Mouse (Mus musculus) layer of hippocampus, postnatal 10 days (tissue): ENCODE measurements around the gene Cnp. TPM values are rescaled to one million over a fixed set of nuclear protein-coding genes. Genes with fewer than 3 reads are reported as not detected.
"Not testable (repeated sequence)": the region's sequence is repeated elsewhere in the genome, so short reads cannot be mapped to it uniquely, and the experiment has no call there.

Source experiments
- DNase-seq, 2 experiments: peaks; one replicate each; pipeline ENCODE4 v3.0.0; 2021; ENCODE audit warnings: low spot score in 2 of 2
- long read RNA-seq: library from polyadenylated mRNA; stranded (forward); transcript quantifications from one replicate; pipeline ENCODE4 v2.0.0, GENCODE M21; 2023
- total RNA-seq, 2 experiments: library from RNA; stranded (reverse); gene quantifications; 2 replicates each; pipeline ENCODE4 v1.2.3; 2021

The Cnp gene
- 10 to 100 TPM; 88.0 to 92.7 TPM for total RNA-seq
- long read RNA-seq, transcript Cnp-204 (3 exons, 2,904 nt) = minor isoform, 47 of 220 reads
- long read RNA-seq, transcript Cnp-201 (4 exons, 2,357 nt) = major isoform, 145 of 220 reads
- long read RNA-seq, partial matches to known transcripts = 24 of 220 reads
- long read RNA-seq, other reads (novel, unspliced or antisense) = 4 of 220 reads

GRCm38 (mm10) chr11:100574708-100575483 is at the start of gene Cnp:
Gene Cnp (plus strand): TSS chr11:100574904.
- peak; percentile 60 to 77 for DNase-seq

- DNase-seq = no peak
These were observed 49.6 kb upstream of the Cnp start for GRCm38 (mm10) chr11:100524987-100525630.

GRCm38 (mm10) chr11:100526052-100526816 is 48.5 kb upstream of the Cnp start:
- DNase-seq = no peak

DNA sequence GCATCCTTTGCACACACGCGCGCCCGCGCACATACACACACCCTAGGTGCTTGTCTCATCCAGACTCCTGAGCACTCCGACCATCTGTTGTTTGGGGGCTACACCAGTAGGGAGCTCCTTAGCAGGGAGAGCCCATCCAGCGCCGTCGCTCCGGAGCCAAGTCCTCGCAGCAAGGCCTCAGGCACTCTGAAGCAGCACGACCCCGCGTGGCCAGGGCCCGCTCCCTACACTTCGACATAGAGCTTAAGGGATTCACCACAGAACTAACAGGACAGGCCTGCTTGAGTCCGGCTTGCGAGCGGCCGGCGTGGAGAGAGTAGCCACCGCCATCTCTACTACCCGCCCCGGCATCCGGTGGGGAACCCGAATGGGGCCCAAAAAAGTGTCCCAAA is 47.6 kb upstream of the Cnp start:
- DNase-seq = peak; percentile 60 to 64

DNA sequence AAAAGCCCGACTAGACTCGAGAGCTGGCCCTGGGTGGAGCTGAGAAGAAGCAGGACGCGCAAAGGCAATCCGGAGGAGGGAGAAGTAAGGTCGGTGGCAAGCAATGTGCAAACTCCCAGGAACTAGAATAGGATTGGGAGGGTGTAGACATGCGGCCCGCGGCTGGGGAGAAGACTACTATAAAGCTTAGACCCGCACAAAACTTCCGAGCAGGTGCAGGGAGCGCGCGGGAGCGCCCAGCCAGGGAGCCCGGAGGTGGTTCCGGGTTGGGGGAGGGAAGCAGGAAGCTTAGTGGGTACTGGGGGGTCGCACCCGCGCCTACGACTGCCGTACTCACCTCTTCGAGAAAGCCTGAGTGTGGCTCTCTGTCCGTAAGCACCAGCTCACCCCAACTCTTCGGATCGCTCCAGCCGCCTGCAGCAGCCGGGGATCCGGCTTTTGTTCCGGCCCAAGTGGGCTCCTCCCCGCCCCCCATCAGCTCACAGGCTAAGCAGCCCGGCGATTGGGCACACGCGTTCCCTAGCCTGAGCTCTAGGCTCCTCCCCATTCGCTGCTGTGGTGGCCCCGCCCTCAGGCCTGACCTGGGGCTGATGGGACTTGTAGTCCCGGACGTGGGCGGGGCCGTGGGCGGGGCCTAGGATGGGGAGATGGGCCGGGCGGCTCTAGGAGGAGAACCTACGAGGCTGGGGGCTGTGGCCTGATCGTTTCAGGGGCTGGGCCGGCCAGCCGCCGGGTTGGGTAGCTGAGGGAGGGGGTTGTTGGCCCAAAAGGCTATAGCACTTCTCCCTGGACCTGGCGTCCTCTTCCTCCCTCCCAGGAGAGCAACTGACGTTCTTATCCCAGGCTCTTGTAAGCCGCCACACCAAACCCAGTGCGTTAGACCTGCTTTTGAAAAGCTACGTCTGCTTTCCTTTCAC is 47.0 kb upstream of the Cnp start, which contains the start of gene Acly:
Acly (minus strand) TSS at position 543 of the 917 bp plus-strand sequence.
- DNase-seq = peak; percentile 97 to 98

DNA sequence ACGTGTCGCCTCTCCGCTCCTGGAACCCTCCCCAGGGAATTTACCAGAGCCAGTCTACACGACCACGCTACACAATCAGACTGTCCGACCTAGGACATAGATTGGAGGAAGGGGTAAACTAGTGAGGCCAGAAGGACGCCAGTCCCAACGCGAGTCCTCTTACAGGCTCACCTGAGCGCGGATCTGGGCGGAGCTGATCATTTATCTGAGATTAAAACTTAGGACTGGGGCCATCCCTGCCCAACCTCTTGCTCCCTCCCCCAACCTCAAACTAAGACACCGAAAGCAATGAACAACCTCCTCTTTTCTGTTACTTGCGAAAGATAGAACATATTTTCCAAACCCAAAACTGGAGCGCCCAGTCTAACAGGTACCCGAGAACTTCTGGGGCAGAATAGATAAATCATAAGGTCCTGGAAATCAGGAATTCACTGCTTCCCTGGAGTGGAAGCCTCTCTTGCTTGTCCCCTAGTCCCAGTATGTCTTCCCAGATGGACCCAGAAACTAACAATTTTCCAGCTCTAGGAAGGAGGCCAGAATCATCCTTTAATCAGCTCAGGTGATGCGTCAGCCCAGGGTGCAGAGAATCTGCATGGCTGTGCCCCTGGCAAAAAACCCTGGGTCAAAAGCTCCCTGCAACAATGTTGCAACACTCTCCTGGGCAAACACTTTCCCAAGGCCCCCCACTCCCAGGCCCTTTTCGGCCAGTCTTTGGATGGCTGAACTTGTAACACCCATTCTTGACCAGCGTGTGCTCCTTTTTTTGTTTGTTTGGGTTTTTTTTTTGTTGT is 46.1 kb upstream of the Cnp start:
- no peak for DNase-seq

- no peak for DNase-seq
These were observed 40.8 kb upstream of the Cnp start for GRCm38 (mm10) chr11:100533871-100534270.

DNA sequence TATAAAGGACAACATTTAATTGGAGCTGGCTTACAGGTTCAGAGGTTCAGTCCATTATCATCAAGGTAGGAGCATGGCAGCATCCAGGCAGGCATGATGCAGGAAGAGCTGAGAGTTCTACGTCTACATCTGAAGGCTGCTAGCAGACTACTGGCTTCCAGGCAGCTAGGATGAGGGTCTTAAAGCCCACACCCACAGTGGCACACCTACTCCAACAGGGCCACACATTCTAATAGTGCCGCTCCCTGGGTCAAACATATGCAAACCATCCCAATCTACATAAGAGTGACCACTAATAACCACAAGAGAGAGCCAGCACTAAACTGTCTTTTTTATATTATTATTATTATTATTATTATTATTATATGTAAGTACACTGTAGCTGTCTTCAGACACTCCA is 40.3 kb upstream of the Cnp start:
- DNase-seq = not testable (repeated sequence)

DNA sequence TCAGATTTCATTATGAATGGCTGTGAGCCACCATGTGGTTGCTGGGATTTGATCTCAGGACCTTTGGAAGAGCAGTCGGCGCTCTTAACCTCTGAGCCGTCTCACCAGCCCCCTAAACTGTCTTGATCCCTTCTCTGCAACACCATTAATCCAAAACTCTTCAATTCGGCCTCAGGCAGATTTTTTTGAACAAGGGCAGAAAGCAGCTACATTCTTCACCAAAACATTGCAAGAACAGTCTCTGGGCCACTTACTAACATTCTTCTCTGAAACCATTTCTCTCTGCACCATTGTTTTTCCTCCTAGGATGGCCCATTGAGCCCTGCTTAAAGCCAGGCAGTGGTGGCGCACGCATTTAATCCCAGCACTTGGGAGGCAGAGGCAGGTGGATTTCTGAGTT is 39.9 kb upstream of the Cnp start:
- DNase-seq = not testable (repeated sequence)

- DNase-seq = no peak
These were observed 38.7 kb upstream of the Cnp start for GRCm38 (mm10) chr11:100535996-100536395.

- no peak for DNase-seq
These were observed 38.2 kb upstream of the Cnp start for GRCm38 (mm10) chr11:100536466-100536865.

DNA sequence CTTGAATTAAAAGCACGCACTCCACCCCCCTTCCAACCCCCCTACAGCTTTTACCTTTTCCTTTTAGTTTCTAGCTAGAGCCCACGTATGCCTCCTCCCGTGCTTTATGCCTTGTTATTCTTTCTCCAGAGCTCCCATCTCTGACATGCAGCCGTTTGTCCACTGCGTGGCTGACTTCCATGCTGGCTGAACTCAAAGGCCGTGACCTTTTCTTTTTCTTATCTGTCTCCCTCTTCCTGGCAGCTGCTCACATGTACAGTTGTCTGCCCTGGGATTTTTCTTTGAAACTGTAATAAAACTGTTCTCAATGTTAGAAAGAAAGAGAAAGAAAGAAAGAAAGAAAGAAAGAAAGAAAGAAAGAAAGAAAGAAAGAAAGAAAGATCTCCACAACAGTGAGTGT is 33.7 kb upstream of the Cnp start:
- no peak for DNase-seq

- DNase-seq = no peak
These were observed 33.1 kb upstream of the Cnp start for GRCm38 (mm10) chr11:100541577-100541976.

DNA sequence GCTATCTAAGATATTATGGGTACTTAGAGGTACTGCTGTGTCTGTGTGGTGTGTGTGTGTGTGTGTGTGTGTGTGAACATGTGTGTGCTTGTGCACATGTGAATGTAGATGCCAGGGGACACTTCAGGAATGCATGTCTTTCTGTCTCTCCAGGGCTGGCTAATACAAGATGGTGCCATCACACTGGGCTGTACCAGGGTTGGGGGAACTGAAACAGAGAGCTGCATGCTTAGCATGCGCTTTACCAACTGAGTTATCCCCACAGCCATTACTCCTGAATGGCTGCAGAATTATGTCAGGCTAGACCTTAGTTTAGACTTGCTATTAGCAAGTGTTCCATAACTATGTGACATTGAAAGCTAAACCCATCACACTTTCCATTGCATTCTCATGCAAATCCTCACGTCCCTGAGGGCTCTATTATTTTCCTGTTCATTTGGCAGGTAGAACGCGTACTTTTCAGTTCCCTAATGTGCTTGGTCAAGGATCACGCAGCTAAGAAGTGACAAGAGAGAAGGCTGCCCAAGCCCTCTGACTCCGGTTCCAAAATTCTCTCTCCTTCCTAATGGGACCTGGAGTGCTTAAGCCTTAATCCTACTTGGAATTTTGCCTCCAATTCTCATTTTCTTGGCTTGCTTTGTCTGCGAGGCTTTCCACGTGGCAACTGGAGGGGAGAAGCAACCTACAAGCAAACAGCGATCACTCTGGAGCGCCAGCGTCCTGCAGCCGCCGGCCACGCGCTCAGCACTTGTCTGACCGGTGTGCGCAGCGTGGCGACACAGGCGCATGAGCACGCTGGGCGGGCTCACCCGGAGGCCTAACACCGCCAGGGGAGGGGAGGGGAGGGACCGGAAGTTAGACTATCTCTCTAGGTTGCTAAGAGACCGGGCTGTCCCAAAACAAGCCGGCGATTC is 29.6 kb upstream of the Cnp start, which contains the start of gene Ttc25:
Ttc25 (plus strand) TSS at position 776 of the 914 bp plus-strand sequence.
- peak; percentile 65 to 73 for DNase-seq

DNA sequence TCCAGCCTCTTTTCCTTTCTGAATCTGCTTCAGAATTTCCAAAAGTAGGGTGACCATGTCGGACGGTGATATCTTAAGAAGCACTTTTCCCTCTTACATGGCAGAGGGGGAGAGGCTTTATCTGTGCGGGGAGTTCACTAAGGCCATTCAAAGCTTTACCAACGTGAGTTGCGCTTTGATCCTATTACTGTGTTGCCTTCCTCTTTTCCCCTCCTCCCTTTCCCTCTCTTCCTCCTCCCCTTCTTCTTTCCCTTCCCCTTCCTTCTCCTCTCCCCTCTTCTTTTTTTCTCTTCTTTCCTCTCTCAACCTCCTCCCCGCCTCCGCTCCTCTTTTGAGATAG is 29.0 kb upstream of the Cnp start:
- no peak for DNase-seq

DNA sequence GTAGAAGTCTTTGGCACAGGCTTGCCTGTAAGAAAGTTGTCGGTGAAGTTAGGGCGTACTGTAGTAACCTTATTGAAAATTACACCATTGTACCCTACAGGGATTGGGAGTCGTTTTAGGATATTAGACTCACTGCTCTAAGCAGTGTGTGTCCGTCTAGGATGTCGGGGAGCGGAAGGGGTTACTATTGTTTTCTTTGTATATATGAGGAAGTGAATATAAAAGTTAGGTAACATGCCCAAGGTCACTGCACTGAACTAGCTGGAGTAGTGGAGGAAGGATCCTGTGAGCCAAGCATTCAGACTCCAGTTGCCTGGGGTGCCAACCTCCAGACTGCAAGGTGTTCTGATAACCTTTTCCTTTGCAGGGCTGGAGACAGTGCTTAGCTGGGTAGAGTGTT is 27.7 kb upstream of the Cnp start:
- DNase-seq = no peak

- no peak for DNase-seq
These were observed 26.6 kb upstream of the Cnp start for GRCm38 (mm10) chr11:100548141-100548540.

DNA sequence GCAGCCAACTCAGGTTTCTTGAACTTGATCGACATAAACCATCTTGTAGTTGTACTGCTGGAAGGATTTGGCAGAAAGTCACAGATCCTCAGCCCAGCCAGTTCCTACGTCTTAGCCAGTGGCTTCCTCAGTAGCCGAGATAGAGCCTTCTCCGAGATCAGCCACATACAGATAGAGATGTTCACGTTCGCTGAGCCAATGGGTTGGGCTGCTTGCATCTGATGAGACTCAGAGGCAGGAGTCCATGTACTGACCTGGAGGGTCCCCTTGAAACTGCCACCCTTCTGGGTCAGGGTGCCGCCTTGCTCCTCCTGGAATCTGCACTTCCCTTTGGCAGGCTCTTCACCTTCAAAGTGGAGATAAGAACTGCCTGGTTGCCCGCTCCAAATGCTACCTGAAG is 25.2 kb upstream of the Cnp start:
- DNase-seq = no peak

- DNase-seq = no peak
These were observed 24.6 kb upstream of the Cnp start for GRCm38 (mm10) chr11:100550101-100550500.
